ENCODE assay signal across 20 mouse cellular contexts in the genomic region with DNA sequence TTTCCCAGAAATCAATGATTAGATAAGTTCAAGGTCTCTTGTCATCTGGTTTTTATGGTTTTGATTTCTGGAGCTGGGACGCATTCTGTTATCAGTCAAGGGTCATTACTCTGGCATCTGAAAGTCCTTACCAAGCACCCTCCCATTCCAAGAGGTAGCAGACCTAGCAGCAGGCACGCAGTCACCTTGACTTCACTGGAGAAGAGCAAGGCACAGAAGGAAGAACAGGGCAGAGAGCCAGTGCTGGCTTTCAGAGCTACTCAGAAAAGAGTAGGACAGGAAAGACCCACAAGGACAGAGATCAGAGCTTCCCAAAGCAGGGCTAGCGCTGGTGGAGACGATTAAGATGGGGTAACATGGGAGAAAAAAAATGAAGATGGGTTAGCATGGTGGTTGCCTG.
A peak's percentile ranks its signal among the peaks of the same experiment; 100 is the strongest.
DNase-seq lines count a peak whose midpoint lies in the region; ATAC-seq and TF ChIP-seq lines count a peak whose summit lies in the region.
"Had no signal": no experiment of that assay in that cellular context is flagged by ENCODE, and none has a peak within 500 bp of the region (broad histone marks: within the 10 kb centered on the region; RNA-seq: fewer than 3 reads in every experiment).

No protein-coding gene starts in this region.

- peaks cover 2% of the 10 kb centered on the region; the same call in 1 of the 2 replicates for H3K4me1 ChIP-seq in small intestine, adult 2 months (ENCODE audit: control insufficient read depth, insufficient read depth, insufficient read length, low read length)
- no peaks in the 10 kb centered on the region for H3K4me1 ChIP-seq in forebrain, postnatal 0 days (ENCODE audit: insufficient read depth)
- H3K4me1 ChIP-seq: embryonic facial prominence, embryonic 10.5 days; forebrain, embryonic 13.5 days; hindbrain, embryonic 12.5 days had no signal

- H3K9ac ChIP-seq in forebrain, postnatal 0 days, result no peak overlapping the region
- H3K9ac ChIP-seq: forebrain, embryonic 13.5 days; hindbrain, embryonic 12.5 days had no signal

- H3K36me3 ChIP-seq in small intestine, adult 2 months (ENCODE audit: control insufficient read depth, insufficient read depth, low read length), result peaks cover 17% of the 10 kb centered on the region
- H3K36me3 ChIP-seq in forebrain, postnatal 0 days (ENCODE audit: insufficient read depth), result no peaks in the 10 kb centered on the region
- H3K36me3 ChIP-seq: embryonic facial prominence, embryonic 10.5 days; hindbrain, embryonic 12.5 days had no signal

- H3K9me3 ChIP-seq in forebrain, postnatal 0 days (ENCODE audit: low read length), result no peaks in the 10 kb centered on the region
- H3K9me3 ChIP-seq: embryonic facial prominence, embryonic 10.5 days; forebrain, embryonic 13.5 days; hindbrain, embryonic 12.5 days had no signal

- peak overlapping the region; percentile 78; the same call in 1 of the 2 replicates for H3K27ac ChIP-seq in small intestine, adult 2 months (ENCODE audit: insufficient read depth, low read depth, low read length)
- no peak overlapping the region for H3K27ac ChIP-seq in forebrain, postnatal 0 days (ENCODE audit: low read depth, low read length)
- H3K27ac ChIP-seq: embryonic facial prominence, embryonic 10.5 days; forebrain, embryonic 13.5 days; hindbrain, embryonic 12.5 days had no signal

- no peak overlapping the region for H3K4me3 ChIP-seq in small intestine, adult 2 months (ENCODE audit: low read depth, low read length)
- no peak overlapping the region for H3K4me3 ChIP-seq in forebrain, postnatal 0 days (ENCODE audit: low read depth, low read length)
- H3K4me3 ChIP-seq: embryonic facial prominence, embryonic 10.5 days; forebrain, embryonic 13.5 days; hindbrain, embryonic 12.5 days had no signal

- DNase-seq in cerebellum, postnatal 10 days, result peak; percentile 9 to 13
- peak; percentile 50 for DNase-seq in adrenal gland, adult 8-10 months
- peak; percentile 6 for DNase-seq in adrenal gland, postnatal 25 days
- no peak for DNase-seq in forebrain, postnatal 0 days
- DNase-seq: cerebellum, adult 11 months; cerebellum, adult 9-10 months; gastrocnemius, postnatal 36 days; heart, postnatal 10 days; heart, postnatal 4 days had no signal

- TF ChIP-seq POLR2A in small intestine, adult 2 months (IDR thresholded peaks at IDR 0.05; ENCODE audit: low read depth, low read length), result no peak

- no peak for ATAC-seq in cerebellum, adult (ENCODE audit: insufficient number of reproducible peaks, low FRiP score, low TSS enrichment)
- ATAC-seq in forebrain, postnatal 0 days, result no peak
- ATAC-seq: activated CD4-positive, CD25-positive, alpha-beta regulatory T cell, adult 4 months; forebrain, embryonic 13.5 days; hindbrain, embryonic 16.5 days; inflammation-experienced regulatory T-cells, adult 6 months; intestine, postnatal 0 days; Patski had no signal

- TF ChIP-seq CTCF in small intestine, adult 2 months (IDR thresholded peaks at IDR 0.05; ENCODE audit: extremely low read depth, insufficient read length, insufficient replicate concordance, low read depth, low read length), result no peak
- TF ChIP-seq CTCF in forebrain, postnatal 0 days (IDR thresholded peaks at IDR 0.05; ENCODE audit: low read depth), result no peak

- no peak overlapping the region for H3K4me2 ChIP-seq in forebrain, postnatal 0 days (ENCODE audit: low read depth)
- H3K4me2 ChIP-seq: forebrain, embryonic 13.5 days; hindbrain, embryonic 12.5 days had no signal

- 63% methylated on average over 4 of the region's 4 CpGs for WGBS in small intestine, adult 2 months
- 92% methylated on average over 4 of the region's 4 CpGs for WGBS in forebrain, postnatal 0 days

- no peaks in the 10 kb centered on the region for H3K27me3 ChIP-seq in small intestine, adult 2 months (ENCODE audit: control insufficient read depth, insufficient read depth, low read length)
- no peaks in the 10 kb centered on the region for H3K27me3 ChIP-seq in forebrain, postnatal 0 days (ENCODE audit: insufficient read depth, low read length)
- H3K27me3 ChIP-seq: CH12.LX; forebrain, embryonic 13.5 days; hindbrain, embryonic 12.5 days; Patski had no signal
